Mouse (Mus musculus) layer of hippocampus, postnatal 10 days (tissue): Measurements from ENCODE around the gene Msmp. TPM values are rescaled to one million over a fixed set of nuclear protein-coding genes. Genes with fewer than 3 reads are reported as not detected.

Source experiments
- DNase-seq, 2 experiments: peaks; one replicate each; pipeline ENCODE4 v3.0.0; 2021; ENCODE audit warnings: low spot score in 2 of 2
- long read RNA-seq: library from polyadenylated mRNA; stranded (forward); transcript quantifications from one replicate; pipeline ENCODE4 v2.0.0, GENCODE M21; 2023
- total RNA-seq, 2 experiments: library from RNA; stranded (reverse); gene quantifications; 2 replicates each; pipeline ENCODE4 v1.2.3; 2021

The Msmp gene
- total RNA-seq = not detected
- long read RNA-seq = 0 reads

DNA sequence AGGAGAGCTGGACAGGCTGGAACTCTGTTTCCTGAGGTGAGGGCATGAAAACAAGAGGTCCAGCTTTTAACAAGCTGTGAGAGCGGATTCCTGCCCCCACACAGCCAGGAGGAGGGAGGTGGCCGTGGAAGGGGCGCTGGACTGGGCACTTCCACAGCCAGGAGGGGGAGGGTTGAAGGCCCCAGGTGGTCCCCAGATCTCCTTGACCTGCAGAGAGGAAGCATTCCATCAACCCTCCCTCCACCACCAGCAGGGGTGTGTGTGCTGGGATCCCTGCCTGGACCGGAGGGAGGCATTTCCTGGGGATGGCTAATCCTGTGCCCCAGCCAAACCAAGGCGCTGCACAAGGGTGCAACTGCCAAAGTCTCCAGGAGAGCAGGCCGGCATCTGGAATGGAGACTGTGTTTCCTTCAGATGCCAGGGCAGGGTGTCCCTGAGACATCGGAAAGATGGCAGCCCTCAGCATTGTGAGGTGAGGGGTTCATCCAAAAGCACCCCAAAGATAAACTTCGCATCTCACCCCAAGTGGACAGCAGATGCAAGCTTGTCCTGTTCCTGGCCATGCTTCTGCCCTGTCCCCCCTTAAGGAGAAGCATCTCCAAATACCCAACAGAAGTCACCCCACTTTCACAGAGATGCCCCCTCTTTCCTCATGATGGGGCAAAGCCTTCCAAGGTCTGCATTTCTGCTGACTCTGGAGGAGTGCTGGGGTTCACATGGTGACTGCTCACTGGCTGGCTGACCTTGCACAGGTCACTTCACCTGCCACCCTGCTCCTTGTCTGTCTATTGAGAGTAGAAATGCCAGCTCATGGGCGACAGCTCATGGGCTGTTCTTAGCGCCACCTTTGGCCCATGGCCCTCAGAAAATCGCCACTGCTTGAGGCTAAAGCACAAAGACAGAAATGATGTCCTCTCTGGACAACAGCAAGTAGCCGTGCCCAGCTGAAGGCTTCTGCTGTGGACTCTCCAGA lies at the start of gene Msmp:
TSS of gene Msmp (minus strand) at position 51 of the 973 bp plus-strand sequence.
- DNase-seq = no peak

DNA sequence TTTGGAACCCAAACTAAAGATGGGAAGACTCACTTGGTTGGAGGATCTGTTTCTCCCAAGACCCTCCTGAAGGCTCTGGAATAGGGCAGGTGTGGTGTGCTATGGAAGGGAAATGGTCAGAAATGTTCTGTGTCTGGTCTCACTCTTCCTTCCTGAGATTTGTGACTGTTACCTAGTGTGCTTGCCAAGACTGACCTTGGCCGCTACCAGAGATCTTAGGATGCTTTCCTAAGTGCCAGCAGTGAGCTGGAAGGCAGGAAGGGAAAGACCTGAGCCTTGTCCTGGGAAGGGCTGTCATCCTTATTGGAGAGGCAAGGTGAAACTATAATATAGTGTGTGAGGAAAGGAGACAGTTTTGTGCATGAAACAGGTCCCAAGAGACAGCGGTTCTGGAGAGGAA lies 49.4 kb upstream of the Msmp start:
- DNase-seq = no peak

DNA sequence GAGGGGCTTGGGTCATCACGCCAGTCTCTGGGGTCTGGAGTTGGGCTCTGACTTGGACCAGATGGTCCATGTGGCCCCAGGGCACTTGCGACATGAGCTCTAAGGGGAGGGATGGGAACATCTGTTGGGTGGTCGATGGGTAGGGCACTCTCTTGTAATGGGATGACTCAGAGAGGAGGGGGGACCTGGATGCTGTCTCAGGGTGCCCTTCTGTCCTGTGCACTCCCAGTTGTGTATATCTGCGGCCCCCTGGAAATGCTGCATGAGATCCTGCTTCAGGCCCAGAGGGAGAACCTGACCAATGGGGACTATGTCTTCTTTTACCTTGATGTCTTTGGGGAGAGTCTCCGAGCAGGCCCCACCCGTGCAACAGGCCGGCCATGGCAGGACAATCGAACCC lies 49.0 kb upstream of the Msmp start:
- DNase-seq = no peak

DNA sequence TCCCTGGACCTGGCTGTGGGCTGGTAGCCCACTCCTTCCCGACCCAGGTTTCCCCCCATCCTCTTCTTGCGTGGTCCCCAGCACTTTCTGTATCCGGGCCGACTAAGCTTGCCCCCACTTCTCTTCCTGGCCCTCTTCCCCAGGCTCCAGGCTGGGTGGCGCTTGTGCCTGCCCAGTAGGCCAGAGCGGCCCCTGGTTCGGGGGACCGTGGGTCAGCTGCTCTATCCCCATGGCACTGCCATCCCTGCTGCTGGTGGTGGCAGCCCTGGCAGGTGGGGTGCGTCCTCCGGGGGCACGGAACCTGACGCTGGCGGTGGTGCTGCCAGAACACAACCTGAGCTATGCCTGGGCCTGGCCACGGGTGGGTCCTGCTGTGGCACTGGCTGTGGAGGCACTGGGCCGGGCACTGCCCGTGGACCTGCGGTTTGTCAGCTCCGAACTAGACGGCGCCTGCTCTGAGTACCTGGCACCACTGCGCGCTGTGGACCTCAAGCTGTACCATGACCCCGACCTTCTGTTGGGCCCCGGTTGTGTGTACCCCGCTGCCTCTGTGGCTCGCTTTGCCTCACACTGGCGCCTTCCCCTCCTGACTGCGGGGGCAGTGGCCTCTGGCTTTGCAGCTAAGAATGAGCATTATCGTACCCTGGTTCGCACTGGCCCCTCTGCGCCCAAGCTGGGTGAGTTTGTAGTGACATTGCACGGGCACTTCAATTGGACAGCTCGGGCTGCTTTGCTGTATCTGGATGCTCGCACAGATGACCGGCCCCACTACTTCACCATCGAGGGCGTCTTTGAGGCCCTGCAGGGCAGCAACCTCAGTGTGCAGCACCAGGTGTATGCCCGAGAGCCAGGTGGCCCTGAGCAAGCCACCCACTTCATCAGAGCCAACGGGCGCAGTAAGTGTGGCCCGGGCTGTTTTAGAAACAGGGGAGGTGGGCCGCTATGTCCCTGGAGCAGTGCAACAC lies 47.9 kb upstream of the Msmp start:
- DNase-seq = peak; percentile 38 to 46

DNA sequence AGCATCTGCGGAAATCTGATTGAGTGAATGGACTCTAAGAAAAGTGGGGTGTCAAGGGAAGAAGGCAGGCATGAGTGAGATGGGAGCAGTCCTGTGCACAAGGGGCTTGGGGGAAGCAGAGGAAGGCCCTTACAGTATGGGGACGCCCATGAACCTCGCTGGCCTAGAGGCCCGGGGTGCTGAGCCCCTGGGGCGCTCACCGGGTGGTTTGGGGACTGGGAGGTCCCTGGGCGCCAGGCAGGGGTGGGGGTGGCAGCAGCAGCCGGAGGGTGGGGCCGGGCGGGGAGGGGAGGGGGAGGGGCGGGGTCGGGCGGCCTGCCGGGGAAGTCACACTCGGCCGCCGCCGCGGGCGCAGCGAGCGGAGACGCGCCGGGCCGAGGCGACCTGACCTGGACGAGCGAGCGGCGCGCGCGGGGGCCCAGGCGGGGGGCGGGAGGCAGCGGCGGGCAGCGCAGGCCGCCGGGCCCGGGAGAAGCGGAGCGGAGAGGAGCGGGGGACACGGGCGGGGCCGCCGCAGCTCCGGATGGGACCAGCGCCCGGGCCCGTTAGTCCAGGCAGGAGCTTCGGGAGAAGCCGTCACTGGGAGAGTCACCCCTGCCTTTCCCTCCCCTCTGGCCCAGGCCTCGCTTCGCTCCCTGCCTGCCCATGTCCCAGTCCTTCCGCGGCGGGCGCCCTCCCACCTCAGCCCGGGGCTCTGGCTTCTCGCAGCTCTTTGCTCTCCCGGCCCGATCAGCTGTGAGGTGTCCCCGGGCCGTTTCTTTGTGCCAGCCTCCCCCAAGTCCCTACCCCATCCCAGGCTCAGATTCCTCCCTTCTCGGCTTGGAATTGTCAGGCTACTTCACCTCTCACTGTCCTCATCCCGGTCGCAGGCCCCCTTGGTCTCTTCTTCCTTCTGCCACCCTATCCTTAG lies 47.0 kb upstream of the Msmp start, which contains the start of gene Npr2:
TSS of gene Npr2 (plus strand) at position 890 of the 910 bp plus-strand sequence.
- peak; percentile 62 to 63 for DNase-seq

DNA sequence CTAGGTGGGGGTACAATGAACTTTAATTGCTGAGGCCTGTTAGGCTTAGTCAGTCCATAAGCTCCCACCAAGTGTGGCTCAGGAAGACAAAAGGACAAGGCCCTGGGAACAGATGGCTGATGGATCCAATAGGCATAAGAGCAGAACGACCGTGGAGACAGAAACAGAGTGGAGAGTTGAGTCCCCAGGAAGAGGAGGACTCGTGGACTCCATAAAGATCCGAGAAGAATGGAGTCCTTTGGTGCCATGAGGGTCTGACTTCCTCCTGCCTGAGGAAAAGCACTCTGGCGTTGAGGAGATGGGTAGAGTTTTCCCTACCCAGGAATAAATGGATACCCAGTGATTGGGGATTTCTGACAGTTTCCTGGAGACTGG lies 46.4 kb upstream of the Msmp start:
- DNase-seq = no peak

DNA sequence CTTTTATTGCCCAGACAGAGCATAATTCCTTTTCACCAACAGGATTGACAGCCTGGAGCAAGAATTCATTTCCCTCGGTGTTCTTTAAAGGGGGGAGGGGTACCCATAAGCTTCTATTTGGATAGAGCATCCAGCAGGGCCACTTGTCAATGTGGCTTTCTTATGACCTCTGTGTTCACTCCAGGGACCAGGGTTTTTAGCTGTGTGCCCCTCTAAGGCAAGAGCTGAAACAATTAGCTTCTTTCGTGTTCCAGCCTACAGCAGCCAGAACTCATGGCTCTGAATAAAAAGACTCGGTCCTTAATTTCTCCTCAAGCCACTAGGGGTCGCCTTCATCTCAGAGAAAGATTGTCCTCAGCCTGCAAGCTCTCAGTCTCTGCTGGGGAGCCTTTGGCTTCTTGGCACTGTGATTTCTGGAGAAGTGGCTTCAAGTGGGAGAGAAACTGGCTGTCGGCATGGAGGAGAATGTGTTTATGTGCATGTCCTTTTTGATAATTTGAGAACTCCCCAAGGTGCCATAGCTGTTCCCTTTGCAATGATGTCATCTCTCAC lies 45.8 kb upstream of the Msmp start:
- DNase-seq = peak; percentile 86 to 90

DNA sequence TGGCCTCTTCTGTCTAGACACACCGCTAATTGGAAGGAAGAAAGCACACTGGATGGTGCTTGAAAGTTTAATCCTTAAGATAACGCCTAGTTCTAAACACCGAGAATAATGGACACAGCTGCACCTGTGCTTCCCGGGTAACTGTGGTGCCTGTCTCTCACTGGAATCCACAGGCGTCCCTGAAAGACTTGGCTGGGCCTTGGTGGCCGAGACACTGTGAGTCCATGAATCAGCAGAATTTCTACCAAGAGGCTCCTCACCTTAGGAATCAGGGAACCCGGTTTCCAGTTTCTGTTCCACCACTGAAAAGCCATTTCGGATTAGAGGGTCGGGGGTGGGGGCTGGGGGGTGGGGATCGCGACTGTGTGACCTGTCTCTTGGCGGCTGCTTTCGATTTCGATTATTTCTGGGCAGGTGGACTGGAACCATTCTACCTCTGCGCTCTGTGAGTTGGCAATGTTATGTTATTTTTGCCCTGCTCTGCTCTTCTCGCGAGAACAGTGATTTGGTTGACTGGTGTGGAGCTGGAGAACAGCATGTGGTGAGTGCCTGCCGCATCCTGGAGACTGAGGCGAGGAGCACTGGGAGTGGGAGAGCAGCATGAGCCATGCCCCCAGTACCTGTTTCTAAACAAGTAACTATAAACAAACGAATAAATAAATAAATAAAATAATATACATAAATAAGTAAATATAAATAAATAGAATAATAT lies 45.0 kb upstream of the Msmp start:
- peak in 1 of 2 experiments; percentile 32 for DNase-seq

DNA sequence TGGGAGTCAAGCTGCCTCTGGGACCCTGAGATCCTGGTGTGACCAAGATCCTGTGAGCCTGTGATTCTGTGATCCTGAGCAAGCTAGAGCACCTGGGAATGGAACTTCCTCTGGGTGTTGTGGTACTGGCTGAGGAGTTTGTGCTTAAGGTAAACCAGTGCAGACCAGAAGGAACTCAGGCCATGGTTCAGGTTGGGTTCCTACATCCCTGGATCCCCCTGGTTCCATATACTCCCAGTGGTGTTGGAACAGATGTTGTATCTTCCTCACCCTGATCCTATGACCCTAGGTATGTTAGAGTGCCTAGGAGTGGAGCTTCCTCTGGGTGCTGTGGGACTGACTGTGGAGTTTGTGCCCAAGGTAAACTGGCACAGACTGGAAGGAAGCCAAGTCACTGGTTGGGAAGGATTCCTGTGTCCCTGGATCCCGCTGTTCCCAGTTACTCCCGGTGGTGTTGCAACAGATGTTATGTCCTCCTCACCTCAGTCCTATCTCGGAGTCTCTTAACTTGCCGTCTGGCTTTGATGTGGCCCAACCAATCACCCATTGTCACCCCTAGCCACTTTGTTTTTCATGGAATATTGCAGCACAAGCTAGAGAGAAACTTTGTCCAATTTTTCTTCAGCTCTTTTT lies 36.0 kb upstream of the Msmp start:
- no peak for DNase-seq

DNA sequence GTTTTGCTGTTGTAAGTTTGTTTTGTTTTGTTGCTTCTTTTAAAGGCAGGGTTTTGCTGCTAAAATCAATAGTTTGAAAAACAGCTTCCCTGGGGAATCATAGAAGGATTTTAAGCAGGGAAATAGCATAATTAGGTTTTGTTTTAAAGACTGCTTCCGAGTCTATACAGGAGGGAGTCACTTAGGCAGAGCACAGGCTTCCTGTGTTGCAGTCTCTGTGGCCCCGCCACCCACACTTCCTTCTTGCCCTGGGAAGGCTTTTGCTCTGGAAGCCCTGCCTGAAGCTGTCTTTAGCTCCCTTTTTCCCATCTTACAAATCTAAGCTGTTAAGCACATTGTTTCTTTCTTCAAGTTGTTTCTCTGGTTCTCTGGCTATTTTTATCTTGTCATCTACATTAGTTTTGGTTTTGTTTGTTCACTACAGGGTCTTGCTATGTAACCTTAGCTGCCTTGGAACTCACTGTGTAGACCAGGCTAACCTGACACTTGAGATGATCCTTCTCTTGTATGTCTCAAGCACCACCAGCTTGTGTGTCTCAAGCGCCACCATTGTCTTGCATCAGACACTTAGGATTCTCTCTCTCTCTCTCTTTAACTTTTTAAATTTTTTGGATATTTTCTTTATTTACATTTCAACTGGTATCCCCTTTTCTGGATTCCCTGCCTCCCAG lies 28.9 kb upstream of the Msmp start:
- no peak for DNase-seq

DNA sequence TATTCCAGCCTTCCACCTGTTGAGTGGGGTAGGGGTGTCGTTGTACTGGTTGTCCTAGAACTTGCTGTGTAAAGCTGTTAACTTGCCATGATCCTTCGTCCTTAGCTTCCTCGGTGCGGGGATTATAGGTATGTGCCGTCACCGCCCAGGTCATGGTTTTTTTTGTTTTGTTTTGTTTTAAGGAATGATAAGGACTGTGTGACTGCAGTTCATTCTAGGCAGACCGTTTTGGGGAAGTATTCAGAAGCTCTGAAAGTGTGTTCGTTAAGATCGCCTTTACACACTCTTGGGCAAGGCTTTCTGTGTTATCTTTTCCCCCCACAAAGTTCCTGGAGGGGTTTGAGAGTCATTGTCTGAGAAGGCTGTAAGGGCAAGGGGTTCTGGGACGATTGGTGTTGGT lies 28.2 kb upstream of the Msmp start:
- DNase-seq = no peak

DNA sequence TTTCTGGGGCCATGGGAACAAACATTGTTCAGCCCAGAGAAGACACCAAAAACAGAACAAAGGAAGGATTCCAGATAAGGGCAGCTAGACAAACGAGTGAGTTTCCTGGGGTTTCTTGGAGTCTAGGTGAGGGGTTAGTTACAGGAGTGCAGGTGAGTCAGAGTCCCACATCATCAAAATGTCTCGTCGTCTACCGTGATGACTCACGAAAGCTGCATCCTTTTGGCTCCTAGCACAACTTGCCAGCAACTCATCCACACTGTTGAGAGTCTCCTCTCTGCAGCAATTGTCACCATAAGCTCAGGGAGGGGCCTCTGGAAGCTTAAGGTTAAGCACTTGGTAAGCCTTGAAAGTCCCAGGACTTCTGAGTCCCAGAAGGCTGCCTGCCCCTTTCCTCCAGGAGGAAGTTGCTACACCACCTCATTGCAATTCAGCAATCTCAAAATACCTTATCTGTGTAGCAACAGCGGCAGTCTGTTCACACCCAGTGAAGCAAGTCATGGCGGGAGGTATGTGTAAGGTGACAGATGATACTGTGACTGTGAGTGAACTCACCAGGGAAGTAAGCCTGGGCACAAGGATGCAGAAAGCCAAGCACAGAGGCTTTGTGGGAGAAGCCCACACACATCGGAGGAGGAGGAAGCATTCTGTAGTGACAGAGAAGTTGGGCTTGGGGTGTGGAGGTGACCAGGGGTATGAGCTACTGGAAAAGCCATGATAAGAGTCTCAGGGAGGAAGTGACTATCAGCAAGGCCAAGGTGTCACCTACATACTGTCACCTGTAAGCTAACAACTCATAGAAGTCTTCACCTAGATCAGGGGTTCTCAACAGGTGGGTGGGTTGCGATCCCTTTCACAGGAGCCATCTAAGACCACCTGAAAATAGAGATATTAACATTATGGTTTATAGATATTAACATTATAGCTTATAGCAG lies 20.7 kb upstream of the Msmp start:
- no peak for DNase-seq

DNA sequence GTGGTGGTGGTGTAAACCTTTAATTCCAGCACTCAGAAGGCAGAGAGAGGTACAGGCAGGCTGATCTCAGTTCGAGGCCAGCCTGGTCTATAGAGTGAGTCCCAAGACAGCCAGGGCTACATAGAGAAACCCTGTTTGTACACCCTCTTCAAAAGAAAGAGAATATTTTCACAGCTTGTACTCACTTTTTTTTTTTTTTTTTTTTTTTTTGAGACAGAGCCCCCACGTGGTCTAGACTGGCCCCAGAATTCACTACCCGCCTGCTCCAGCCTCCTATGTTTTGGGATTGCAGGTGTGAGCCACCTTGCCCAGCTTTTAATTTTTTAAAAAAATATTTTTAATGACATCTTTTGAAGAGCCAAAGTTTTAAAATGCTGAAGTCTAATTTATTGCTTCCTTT lies 19.8 kb upstream of the Msmp start:
- no peak for DNase-seq

DNA sequence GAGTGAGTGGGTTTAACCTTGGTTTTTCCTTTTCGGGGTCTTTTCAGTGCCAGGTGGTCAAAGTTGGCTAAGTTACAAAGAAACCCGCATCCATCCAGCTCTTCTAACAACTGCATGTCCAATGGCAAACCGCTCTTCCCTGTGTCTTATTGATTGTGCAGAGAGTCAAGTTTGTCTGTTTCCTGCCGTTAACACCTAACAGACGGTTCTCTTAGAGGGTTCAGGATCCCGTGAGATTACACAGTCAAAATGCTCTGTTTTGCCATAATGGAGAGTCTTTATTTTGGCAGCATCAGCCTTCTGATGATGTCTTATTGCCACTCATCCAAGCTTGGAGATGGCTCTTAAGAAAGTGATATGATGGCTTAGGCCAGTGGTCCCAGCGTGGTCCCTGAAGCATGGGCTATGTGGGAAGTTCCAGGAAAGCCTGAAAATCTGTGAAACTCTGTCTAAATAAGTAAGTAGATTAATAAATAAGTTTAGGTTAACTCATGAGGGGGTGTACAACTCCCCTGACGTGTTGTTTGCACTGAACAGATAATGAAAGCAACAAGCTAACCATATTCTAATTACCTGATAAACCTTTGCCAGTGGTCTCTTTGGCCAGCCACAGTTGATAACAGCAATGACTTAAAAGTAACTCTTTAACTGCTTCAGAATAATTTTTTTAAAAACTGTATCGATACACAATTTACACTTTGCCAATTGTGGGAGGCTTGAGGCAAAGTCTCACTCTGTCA lies 16.1 kb upstream of the Msmp start:
- DNase-seq = no peak

DNA sequence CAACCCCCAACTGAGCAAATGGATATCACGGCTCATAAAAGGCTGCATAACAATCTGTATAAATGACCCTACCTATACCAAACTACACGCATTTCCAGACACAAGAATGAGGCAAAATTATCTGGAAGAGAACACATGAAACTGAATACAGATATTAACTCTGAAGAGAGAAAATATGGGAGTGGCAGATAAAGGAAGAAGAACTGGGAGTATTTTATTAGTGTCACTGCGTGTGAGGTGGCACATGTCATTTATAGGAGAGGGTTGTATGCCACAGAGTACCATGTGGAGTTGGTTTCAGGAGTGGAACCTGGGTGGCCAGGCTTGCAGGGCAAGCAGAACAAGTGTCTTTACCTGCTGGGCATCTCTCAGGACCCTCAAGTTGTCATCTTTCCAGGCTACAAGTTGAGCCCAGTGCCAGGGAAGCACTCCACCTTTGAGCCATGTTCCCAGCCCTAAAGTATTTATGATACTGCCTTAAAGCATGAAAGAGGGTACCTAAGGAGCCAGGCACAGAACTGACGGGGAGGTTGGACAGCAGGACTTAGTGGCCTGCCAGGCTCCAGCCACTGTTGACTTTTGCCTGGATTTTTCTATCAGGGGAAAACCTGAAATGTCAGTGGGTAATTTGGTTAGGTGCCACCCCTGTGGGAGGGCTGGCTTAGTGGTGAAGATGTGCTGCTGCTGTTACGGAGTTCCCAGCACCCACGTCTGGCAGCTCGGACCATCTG lies 14.5 kb upstream of the Msmp start:
- DNase-seq = no peak

DNA sequence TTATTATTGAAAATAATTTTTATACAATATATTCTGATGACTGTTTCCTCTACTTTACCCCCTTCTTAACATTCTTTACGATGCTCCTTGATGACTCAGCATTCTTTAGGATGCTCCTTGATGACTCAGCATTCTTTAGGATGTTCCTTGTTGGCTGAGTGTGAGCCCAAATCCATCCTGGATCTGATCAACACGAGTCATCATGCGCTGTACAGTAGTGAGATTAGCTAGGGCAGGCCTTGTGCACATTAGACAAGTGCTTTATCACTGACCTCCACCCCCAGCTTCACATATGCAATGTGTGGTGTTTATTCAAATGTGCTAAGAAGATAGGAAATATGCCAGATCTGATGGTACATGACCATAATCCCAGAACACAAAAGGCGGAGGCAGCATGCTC lies 13.9 kb upstream of the Msmp start:
- DNase-seq = no peak
